Mouse (Mus musculus) megakaryocyte, embryonic 14.5 days (primary cell): ENCODE data around the gene Cfap20.

Experiments used
- FLI1 ChIP-seq: IDR thresholded peaks from 2 replicates; pipeline ENCODE4 v1.6.1; 2012; ENCODE audit warnings: low read length, inconsistent platforms, mixed read lengths
- GATA1 ChIP-seq: IDR thresholded peaks from 3 replicates; pipeline ENCODE4 v1.6.1; 2012; ENCODE audit warnings: mixed read lengths, low read length, inconsistent platforms, borderline replicate concordance

- TF ChIP-seq GATA1: no peak
- no peak for TF ChIP-seq FLI1
Observed at GRCm38 (mm10) chr8:95445042-95445441, 10.4 kb upstream of the Cfap20 start.
